Mouse (Mus musculus) spleen, adult 2 months (tissue): ENCODE results near the gene Bpifb2. TPM values are rescaled to one million over a fixed set of nuclear protein-coding genes. Genes with fewer than 3 reads are reported as not detected.
"Not testable (repeated sequence)": the region's sequence is repeated elsewhere in the genome, so short reads cannot be mapped to it uniquely, and the experiment has no call there.

Source experiments
- DNase-seq, 2 experiments: peaks; one replicate each; pipeline versions ENCODE4 v3.0.0 to v3.0.0-alpha.2; 2012 to 2021; ENCODE audit warnings: low spot score in 2 of 2, low read depth in 1 of 2
- H3K27ac ChIP-seq: fragments of 200-500 bp; 2 replicates; pipeline ENCODE4 v1.5.1; 2012; ENCODE audit warnings: low read length, inconsistent platforms; ENCODE audit not compliant: insufficient read depth
- H3K27me3 ChIP-seq: fragments of 200-500 bp; 2 replicates; pipeline ENCODE4 v1.6.1; 2012; ENCODE audit warnings: mild to moderate bottlenecking, moderate library complexity, low read length, inconsistent platforms; ENCODE audit not compliant: control insufficient read depth, insufficient read depth
- H3K36me3 ChIP-seq: fragments of 200-500 bp; 2 replicates; pipeline ENCODE4 v1.6.1; 2012; ENCODE audit warnings: mild to moderate bottlenecking, low read length, inconsistent platforms; ENCODE audit not compliant: control insufficient read depth, insufficient read depth
- H3K4me1 ChIP-seq: fragments of 200-500 bp; 2 replicates; pipeline ENCODE4 v1.6.1; 2011; ENCODE audit warnings: inconsistent platforms; ENCODE audit not compliant: control insufficient read depth, insufficient read depth, insufficient read length
- H3K4me3 ChIP-seq: fragments of 200-500 bp; 2 replicates; pipeline ENCODE4 v1.5.1; 2011; ENCODE audit warnings: mild to moderate bottlenecking, inconsistent platforms; ENCODE audit not compliant: insufficient read depth, insufficient read length; ENCODE audit errors: extremely low read depth
- CTCF ChIP-seq: fragments of 200-500 bp; IDR thresholded peaks from 2 replicates; pipeline ENCODE4 v1.5.1; 2011; ENCODE audit warnings: mild to moderate bottlenecking, inconsistent platforms; ENCODE audit not compliant: insufficient read depth, insufficient read length, insufficient replicate concordance; ENCODE audit errors: extremely low read depth
- POLR2A ChIP-seq: fragments of 200-500 bp; IDR thresholded peaks from 2 replicates; pipeline ENCODE4 v1.6.1; 2011; ENCODE audit warnings: low read depth, low read length, inconsistent platforms
- WGBS: fragments of 180-500 bp; shearing (Covaris S2); methylation state at CpG from one replicate; pipeline ENCODE4 v1.1.7; 2018; 5-methylcytosine and 5-hydroxymethylcytosine counted together
- polyA plus RNA-seq: library from polyadenylated mRNA; depleted of rRNA; stranded (reverse); fragments of >200 nt; gene quantifications from 2 replicates; pipeline ENCODE4 v1.2.3, GENCODE M21; 2012; rRNA removed

The Bpifb2 gene
- polyA plus RNA-seq: 0.20 and 0.25 TPM in 2 replicates

DNA sequence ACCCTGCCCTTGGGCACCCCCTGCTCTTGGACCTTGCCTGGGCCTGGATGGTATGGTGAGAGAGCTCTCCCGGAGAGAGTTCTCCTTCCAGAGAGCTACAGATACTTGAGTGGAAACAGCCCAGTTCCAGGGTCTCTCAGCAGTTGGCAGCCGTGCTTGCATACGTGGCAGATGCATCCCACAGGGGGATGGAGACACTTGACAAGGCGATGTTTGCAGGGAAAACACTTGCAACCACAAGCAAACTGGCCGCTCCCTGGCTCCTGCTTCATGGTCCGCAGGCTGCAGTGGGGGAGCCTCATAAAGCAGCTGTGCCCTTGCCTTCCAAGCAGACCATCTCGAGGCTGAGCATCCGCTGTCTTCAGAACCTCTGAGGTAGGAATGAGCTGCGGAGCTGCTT, at the start of gene Bpifb2:
TSS of gene Bpifb2 (plus strand) at position 301 of the 400 bp plus-strand sequence.
- Histone ChIP-seq H3K27ac (no peak within 1 kb of the TSS), H3K27me3 (no peaks in the 10 kb centered on the region), H3K4me3 (no peak within 1 kb of the TSS), H3K4me1 (no peaks in the 10 kb centered on the region), H3K36me3 (no peaks in the 10 kb centered on the region)
- DNase-seq: no peak
- WGBS: 80% methylated on average over 9 of the region's 9 CpGs
- TF ChIP-seq CTCF: no peak
- TF ChIP-seq POLR2A: no peak

- not testable (repeated sequence) for H3K27me3 ChIP-seq, H3K27ac ChIP-seq, DNase-seq, H3K4me1 ChIP-seq, H3K36me3 ChIP-seq, H3K4me3 ChIP-seq
- 70% methylated on average over 32 of the region's 32 CpGs for WGBS
Measured at GRCm38 (mm10) chr2:153825900-153826299, 48.9 kb upstream of the Bpifb2 start.

DNA sequence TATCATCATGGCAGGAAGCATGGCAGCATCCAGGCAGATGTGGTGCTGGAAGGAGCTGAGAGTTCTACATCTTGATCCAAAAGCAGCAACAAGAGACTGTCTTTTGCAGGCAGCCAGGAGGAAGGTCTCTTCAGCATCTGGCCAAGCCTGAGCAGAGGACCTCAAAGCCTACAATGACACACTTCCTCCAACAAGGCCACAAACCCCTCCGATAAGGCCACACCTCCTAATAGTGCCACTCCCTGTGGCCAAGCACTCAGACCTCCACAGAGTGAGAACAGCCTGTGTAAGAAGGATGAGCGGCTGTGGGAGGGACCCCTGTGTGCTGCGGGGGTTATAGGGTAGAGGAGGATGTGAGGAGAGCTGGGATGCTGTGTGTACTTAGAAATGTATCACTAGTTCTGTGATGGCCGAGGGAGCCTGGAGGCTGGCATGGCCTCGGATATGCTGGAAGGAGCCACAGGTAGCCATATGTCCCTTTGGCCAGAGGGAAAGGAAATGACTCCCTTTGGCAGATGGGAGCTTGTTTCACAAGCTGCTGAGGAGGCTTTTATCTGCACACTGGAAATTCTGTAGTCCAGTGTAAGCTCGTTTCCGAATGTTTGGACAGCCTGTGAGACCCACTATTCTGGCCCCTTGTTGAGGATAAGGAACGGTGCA, 47.5 kb upstream of the Bpifb2 start:
- Histone ChIP-seq H3K27ac (no peak overlapping the region), H3K4me3 (no peak overlapping the region), H3K36me3 (no peaks in the 10 kb centered on the region), H3K27me3 (no peaks in the 10 kb centered on the region), H3K4me1 (no peaks in the 10 kb centered on the region)
- DNase-seq: no peak
- WGBS: 74% methylated on average over 8 of the region's 8 CpGs
- TF ChIP-seq POLR2A (no peak), CTCF (no peak)

DNA sequence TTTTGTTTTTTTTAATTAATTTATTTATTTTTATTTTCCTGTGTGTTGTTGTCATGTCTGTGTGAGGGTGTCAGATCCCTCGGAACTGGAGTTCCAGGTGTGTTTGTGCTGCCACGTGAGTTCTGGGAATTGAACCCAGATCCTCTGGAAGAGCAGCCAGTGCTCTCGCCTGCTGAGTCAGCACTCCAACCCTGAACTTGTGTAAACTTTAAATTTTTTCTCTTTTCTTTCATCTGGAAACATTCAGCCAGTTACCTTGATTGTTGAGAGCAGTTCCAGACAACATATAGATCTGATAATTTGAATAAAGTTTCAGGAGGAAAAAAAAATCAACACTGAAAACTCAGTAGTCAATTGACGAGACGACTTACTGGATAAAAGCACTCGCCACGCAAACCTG, 46.1 kb upstream of the Bpifb2 start:
- H3K27ac ChIP-seq: no peak overlapping the region
- H3K4me1 ChIP-seq: no peaks in the 10 kb centered on the region
- DNase-seq: no peak
- no peaks in the 10 kb centered on the region for H3K27me3 ChIP-seq
- WGBS: 85% methylated on average over 7 of the region's 7 CpGs
- H3K4me3 ChIP-seq: no peak overlapping the region
- H3K36me3 ChIP-seq: no peaks in the 10 kb centered on the region
- TF ChIP-seq POLR2A (no peak), CTCF (no peak)

DNA sequence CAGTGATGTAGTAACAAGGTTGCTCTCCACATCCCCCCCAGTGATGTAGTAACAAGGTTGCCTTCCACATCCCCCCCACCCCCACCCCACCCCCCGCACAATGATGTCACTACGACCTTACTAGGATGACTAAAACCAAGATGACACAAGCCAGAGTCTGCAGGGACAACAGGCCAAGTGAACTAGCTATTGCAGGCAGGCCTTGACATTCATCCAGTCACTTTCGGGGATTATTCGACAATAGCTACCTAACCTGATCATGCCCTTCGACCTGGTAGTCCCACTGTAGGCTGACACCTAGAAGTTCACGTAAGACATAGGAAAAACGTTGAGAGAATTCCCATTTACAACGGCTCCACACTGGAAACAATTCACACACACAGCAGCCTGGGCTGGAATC, 41.6 kb upstream of the Bpifb2 start:
- no peaks in the 10 kb centered on the region for H3K27me3 ChIP-seq
- DNase-seq: no peak
- no peak overlapping the region for H3K4me3 ChIP-seq
- no peaks in the 10 kb centered on the region for H3K36me3 ChIP-seq
- H3K27ac ChIP-seq: no peak overlapping the region
- WGBS: 87% methylated on average over 8 of the region's 8 CpGs
- H3K4me1 ChIP-seq: no peaks in the 10 kb centered on the region
- no peak for TF ChIP-seq CTCF
- TF ChIP-seq POLR2A: no peak

GRCm38 (mm10) chr2:153842854-153843253, 32.0 kb upstream of the Bpifb2 start:
- no peak overlapping the region for H3K4me3 ChIP-seq
- 86% methylated on average over 8 of the region's 8 CpGs for WGBS
- H3K27ac ChIP-seq: no peak overlapping the region
- no peaks in the 10 kb centered on the region for H3K4me1 ChIP-seq
- no peak for DNase-seq
- H3K27me3 ChIP-seq: no peaks in the 10 kb centered on the region
- no peaks in the 10 kb centered on the region for H3K36me3 ChIP-seq
- TF ChIP-seq POLR2A (no peak), CTCF (no peak)

- no peak for DNase-seq
- Histone ChIP-seq H3K4me1 (no peaks in the 10 kb centered on the region), H3K27ac (no peak overlapping the region), H3K4me3 (no peak overlapping the region), H3K27me3 (no peaks in the 10 kb centered on the region), H3K36me3 (no peaks in the 10 kb centered on the region)
- WGBS: 83% methylated on average over 3 of the region's 3 CpGs
- TF ChIP-seq CTCF (no peak), POLR2A (no peak)
Measured at GRCm38 (mm10) chr2:153848389-153848788, 26.5 kb upstream of the Bpifb2 start.
